ENCODE assay signal across 11 mouse cellular contexts in the genomic region with DNA sequence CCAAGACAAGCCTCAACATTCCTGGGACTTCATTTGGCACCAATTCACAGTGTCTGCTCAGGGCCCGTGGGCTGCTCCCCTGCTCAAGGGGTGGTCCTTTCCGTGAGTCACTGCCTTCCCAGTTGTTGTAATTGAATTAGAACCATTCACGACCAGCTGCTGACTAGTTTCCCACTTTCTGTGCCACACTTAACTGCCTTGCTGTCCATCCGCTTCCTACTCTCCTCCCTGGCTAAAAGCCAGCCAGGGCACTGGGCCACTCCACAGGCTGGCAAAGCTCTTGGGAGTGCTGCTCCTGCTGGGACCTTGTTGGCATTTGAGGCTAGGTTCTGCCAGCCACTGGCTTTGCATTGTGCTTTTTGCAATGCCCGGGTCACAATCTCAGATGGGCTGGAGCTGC. TPM values are rescaled to one million over a fixed set of nuclear protein-coding genes. Genes with fewer than 3 reads are reported as not detected.
A peak's percentile ranks its signal among the peaks of the same experiment; 100 is the strongest.
DNase-seq lines count a peak whose midpoint lies in the region; ATAC-seq and TF ChIP-seq lines count a peak whose summit lies in the region.
"Had no signal": no experiment of that assay in that cellular context is flagged by ENCODE, and none has a peak within 500 bp of the region (broad histone marks: within the 10 kb centered on the region; RNA-seq: fewer than 3 reads in every experiment).

No protein-coding gene starts in this region.

- H3K9me3 ChIP-seq in kidney, embryonic 14.5 days (ENCODE audit: control insufficient read depth, low read length): no peaks in the 10 kb centered on the region
- H3K9me3 ChIP-seq in liver, embryonic 11.5 days (ENCODE audit: control insufficient read depth, low read length): no peaks in the 10 kb centered on the region
- H3K9me3 ChIP-seq in liver, postnatal 0 days (ENCODE audit: low read length): no peaks in the 10 kb centered on the region
- H3K9me3 ChIP-seq: embryonic facial prominence, embryonic 12.5 days had no signal

- no peak for TF ChIP-seq CTCF in liver, postnatal 0 days (IDR thresholded peaks at IDR 0.05; ENCODE audit: low read depth)

- no peak for TF ChIP-seq EP300 in liver, postnatal 0 days (IDR thresholded peaks at IDR 0.05; ENCODE audit: low read depth)

- 42% methylated on average over 5 of the region's 5 CpGs for WGBS in kidney, embryonic 14.5 days
- 64% methylated on average over 5 of the region's 5 CpGs for WGBS in liver, embryonic 11.5 days
- WGBS in liver, postnatal 0 days (ENCODE audit: insufficient replicate concordance): 57% methylated on average over 5 of the region's 5 CpGs

- DNase-seq in kidney, adult 11 months: peak; percentile 14
- DNase-seq in adrenal gland, adult 2 months: peak; percentile 64
- peak; percentile 56 for DNase-seq in cerebellum, adult 9-11 months
- DNase-seq in kidney, postnatal 25 days: peak; percentile 35 to 51
- no peak for DNase-seq in MN1 (ENCODE audit: low spot score)
- no peak for DNase-seq in liver, embryonic 11.5 days (ENCODE audit: low spot score)
- no peak for DNase-seq in liver, postnatal 0 days

- no peak overlapping the region for H3K27ac ChIP-seq in kidney, embryonic 14.5 days (ENCODE audit: low read depth, low read length)
- H3K27ac ChIP-seq in liver, embryonic 11.5 days (ENCODE audit: low read depth, low read length): no peak overlapping the region
- H3K27ac ChIP-seq in liver, postnatal 0 days (ENCODE audit: low read depth): no peak overlapping the region
- H3K27ac ChIP-seq: embryonic facial prominence, embryonic 12.5 days had no signal

- no peak overlapping the region for H3K4me3 ChIP-seq in kidney, embryonic 14.5 days (ENCODE audit: low read length)
- H3K4me3 ChIP-seq in liver, embryonic 11.5 days (ENCODE audit: low read depth, low read length): no peak overlapping the region
- no peak overlapping the region for H3K4me3 ChIP-seq in liver, postnatal 0 days (ENCODE audit: low read depth, low read length)
- H3K4me3 ChIP-seq: embryonic facial prominence, embryonic 12.5 days; megakaryocyte, embryonic 14.5 days had no signal

- H3K36me3 ChIP-seq in kidney, embryonic 14.5 days (ENCODE audit: control insufficient read depth, insufficient read depth, low read length): peaks cover 4% of the 10 kb centered on the region; the same call in 1 of the 2 replicates
- no peaks in the 10 kb centered on the region for H3K36me3 ChIP-seq in liver, embryonic 11.5 days (ENCODE audit: control insufficient read depth, insufficient read depth, low read length)
- H3K36me3 ChIP-seq in liver, postnatal 0 days (replicated peaks; ENCODE audit: insufficient read depth, low read length): no peaks in the 10 kb centered on the region

- no peak overlapping the region for H3K9ac ChIP-seq in kidney, embryonic 14.5 days (ENCODE audit: low read depth, low read length)
- H3K9ac ChIP-seq in liver, embryonic 11.5 days (ENCODE audit: low read depth, low read length): no peak overlapping the region
- H3K9ac ChIP-seq in liver, postnatal 0 days (replicated peaks): no peak overlapping the region
- H3K9ac ChIP-seq: embryonic facial prominence, embryonic 12.5 days had no signal

- H3K27me3 ChIP-seq in kidney, embryonic 14.5 days (ENCODE audit: control insufficient read depth, insufficient read depth, low read length): no peaks in the 10 kb centered on the region
- H3K27me3 ChIP-seq in liver, embryonic 11.5 days (replicated peaks; ENCODE audit: control insufficient read depth, insufficient read depth, low read length): no peaks in the 10 kb centered on the region
- H3K27me3 ChIP-seq in liver, postnatal 0 days (ENCODE audit: insufficient read depth, low read length): no peaks in the 10 kb centered on the region
- H3K27me3 ChIP-seq: embryonic facial prominence, embryonic 12.5 days; megakaryocyte, embryonic 14.5 days had no signal

- H3K4me2 ChIP-seq in kidney, embryonic 14.5 days (replicated peaks; ENCODE audit: low read depth, low read length): no peak overlapping the region
- H3K4me2 ChIP-seq in liver, embryonic 11.5 days: no peak overlapping the region
- H3K4me2 ChIP-seq in liver, postnatal 0 days (ENCODE audit: low read depth, low read length): no peak overlapping the region
- H3K4me2 ChIP-seq: embryonic facial prominence, embryonic 12.5 days had no signal

- H3K4me1 ChIP-seq in kidney, embryonic 14.5 days (ENCODE audit: control insufficient read depth, insufficient read depth, low read length): no peaks in the 10 kb centered on the region
- no peaks in the 10 kb centered on the region for H3K4me1 ChIP-seq in liver, embryonic 11.5 days (replicated peaks; ENCODE audit: control insufficient read depth, insufficient read depth, low read length)
- no peaks in the 10 kb centered on the region for H3K4me1 ChIP-seq in liver, postnatal 0 days (ENCODE audit: insufficient read depth)
- H3K4me1 ChIP-seq: embryonic facial prominence, embryonic 12.5 days; megakaryocyte, embryonic 14.5 days had no signal

- ATAC-seq in kidney, embryonic 14.5 days (ENCODE audit: low FRiP score, low TSS enrichment): no peak
- no peak for ATAC-seq in liver, embryonic 11.5 days (replicated peaks; ENCODE audit: low FRiP score)
- no peak for ATAC-seq in liver, postnatal 0 days

RNA-seq across cellular contexts. Expression of gene St8sia2, which starts 59.0 kb away (rescaled TPM):
- polyA plus RNA-seq in kidney, embryonic 14.5 days (2014; fragmentation: Nextera tagmentation; extraction: Ambion mirVana): 12.6 and 18.7 TPM in 2 replicates
- under 1 TPM; 0.32 to 0.55 TPM for total RNA-seq in adrenal gland, adult 2 months (2021)
- polyA plus RNA-seq in adrenal gland, adult 2 months (2012; rRNA removed): 2.6 and 4.5 TPM in 2 replicates
- polyA plus RNA-seq in liver, embryonic 11.5 days (2014; fragmentation: Nextera tagmentation; extraction: Ambion mirVana): 3.4 and 3.5 TPM in 2 replicates
- not detected in 2 replicates for polyA plus RNA-seq in liver, postnatal 0 days (2015; fragmentation: Nextera tagmentation; extraction: Ambion mirVana)
- total RNA-seq: MEL had no signal

Comparison
In these comparisons a context has a peak if more than half of its experiments do, and no peak if none do; other contexts are left out.
1. DNase-seq: peak in kidney, adult 11 months (single experiment), adrenal gland, adult 2 months (single experiment), cerebellum, adult 9-11 months (single experiment) and kidney, postnatal 25 days (2 of 2); none in MN1 (single experiment), liver, embryonic 11.5 days (single experiment) and liver, postnatal 0 days (single experiment).